Mouse (Mus musculus) E14TG2a.4 (cell line): ENCODE measurements around the gene Snapc3.
"Not testable (repeated sequence)": the region's sequence is repeated elsewhere in the genome, so short reads cannot be mapped to it uniquely, and the experiment has no call there.

Experiments used
- CTCF ChIP-seq: conservative IDR thresholded peaks from 2 replicates; pipeline ENCODE4 v1.5.1; 2014; ENCODE audit warnings: low read length
- NANOG ChIP-seq: IDR thresholded peaks from 2 replicates; pipeline ENCODE4 v1.6.1; 2014; ENCODE audit warnings: borderline replicate concordance, low read length, mixed read lengths
- POU5F1 ChIP-seq: IDR thresholded peaks from 2 replicates; pipeline ENCODE4 v1.6.1; 2014; ENCODE audit warnings: low read length, borderline replicate concordance

GRCm38 (mm10) chr4:83497013-83497412, 79.5 kb downstream of the Snapc3 start:
- not testable (repeated sequence) for TF ChIP-seq CTCF, POU5F1, NANOG
